Mouse (Mus musculus) hindbrain, embryonic 13.5 days (tissue): ENCODE measurements around the gene Prpf4b. TPM values are rescaled to one million over a fixed set of nuclear protein-coding genes. Genes with fewer than 3 reads are reported as not detected.
"Not testable (repeated sequence)": the region's sequence is repeated elsewhere in the genome, so short reads cannot be mapped to it uniquely, and the experiment has no call there.

Experiments
- ATAC-seq: fragments of 200-750 bp; cut with Nextera tagmentation; 2 replicates; pipeline ENCODE4 v1.8.0; 2017; ENCODE audit warnings: moderate TSS enrichment; ENCODE audit not compliant: low FRiP score
- H3K27ac ChIP-seq: fragments of 300-500 bp; sonication (generic); 2 replicates; pipeline ENCODE4 v1.5.1; 2015; ENCODE audit warnings: inconsistent platforms, mild to moderate bottlenecking, moderate library complexity
- H3K27me3 ChIP-seq: fragments of 300-500 bp; sonication (generic); 2 replicates; pipeline ENCODE4 v1.6.1; 2015; ENCODE audit warnings: mild to moderate bottlenecking, inconsistent platforms
- H3K36me3 ChIP-seq: fragments of 300-500 bp; sonication (generic); 2 replicates; pipeline ENCODE4 v1.6.1; 2015; ENCODE audit warnings: mild to moderate bottlenecking, inconsistent platforms
- H3K4me1 ChIP-seq: fragments of 300-500 bp; sonication (generic); replicated peaks from 2 replicates; pipeline ENCODE4 v1.6.1; 2015; ENCODE audit warnings: inconsistent platforms
- H3K4me2 ChIP-seq: fragments of 300-500 bp; sonication (generic); 2 replicates; pipeline ENCODE4 v1.6.1; 2015; ENCODE audit warnings: inconsistent platforms, mild to moderate bottlenecking, moderate library complexity
- H3K4me3 ChIP-seq: fragments of 300-500 bp; sonication (generic); 2 replicates; pipeline ENCODE4 v1.5.1; 2015; ENCODE audit warnings: mild to moderate bottlenecking, inconsistent platforms
- H3K9ac ChIP-seq: fragments of 300-500 bp; sonication (generic); 2 replicates; pipeline ENCODE4 v1.6.1; 2015; ENCODE audit warnings: mild to moderate bottlenecking, inconsistent platforms
- H3K9me3 ChIP-seq: fragments of 300-500 bp; sonication (generic); 2 replicates; pipeline ENCODE4 v1.6.1; 2016; ENCODE audit warnings: inconsistent platforms
- WGBS: fragments of 180-500 bp; shearing (Covaris S2); methylation state at CpG from one replicate; pipeline ENCODE4 v1.1.7; 2015; 5-methylcytosine and 5-hydroxymethylcytosine counted together
- polyA plus RNA-seq: library from polyadenylated mRNA; unstranded; fragments of >200 nt; fragmentation: Nextera tagmentation; extraction: Ambion mirVana; gene quantifications from 2 replicates; pipeline ENCODE4 v1.2.1, GENCODE M21; 2015

The Prpf4b gene
- 73.5 and 82.1 TPM in 2 replicates for polyA plus RNA-seq

DNA sequence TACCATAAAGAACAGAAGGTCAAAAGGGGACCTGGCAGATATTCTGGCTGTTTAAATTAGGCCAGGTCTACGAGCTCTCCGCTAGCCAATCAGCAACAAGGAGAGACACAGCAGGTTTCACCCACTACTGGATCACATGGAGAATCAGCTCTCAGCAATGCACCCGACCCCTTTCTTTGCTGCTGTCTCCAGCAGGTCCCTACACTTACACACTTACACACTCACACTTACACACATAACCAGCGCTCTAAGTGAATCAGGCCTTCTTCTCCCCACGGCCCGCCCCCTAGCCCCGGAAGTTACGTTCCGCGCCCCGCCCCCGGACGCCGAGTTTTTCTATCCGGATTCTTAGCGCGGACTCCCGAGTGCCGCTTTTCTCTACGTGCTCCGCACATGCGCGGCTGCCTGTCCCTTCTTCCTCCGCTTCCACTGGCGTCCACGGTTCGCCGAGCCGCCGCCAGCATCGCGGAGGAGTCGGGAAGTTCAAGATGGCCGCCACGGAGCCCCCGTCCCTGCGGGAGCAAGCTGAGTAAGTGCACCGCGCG is at the start of gene Prpf4b:
Gene Prpf4b, plus strand, starts transcription at position 137 of the 545 bp plus-strand sequence.
- ATAC-seq, result peak; percentile 86
- H3K9me3 ChIP-seq, result no peaks in the 10 kb centered on the region
- peak within 1 kb of the TSS; percentile 97 for H3K4me3 ChIP-seq
- peak within 1 kb of the TSS; percentile 81 for H3K4me2 ChIP-seq
- H3K4me1 ChIP-seq, result peaks cover 31% of the 10 kb centered on the region
- WGBS, result under 1% methylated on average over 40 of the region's 40 CpGs
- H3K27ac ChIP-seq, result peak within 1 kb of the TSS; percentile 98
- H3K27me3 ChIP-seq, result no peaks in the 10 kb centered on the region
- peak within 1 kb of the TSS; percentile 92 for H3K9ac ChIP-seq
- H3K36me3 ChIP-seq, result no peaks in the 10 kb centered on the region

DNA sequence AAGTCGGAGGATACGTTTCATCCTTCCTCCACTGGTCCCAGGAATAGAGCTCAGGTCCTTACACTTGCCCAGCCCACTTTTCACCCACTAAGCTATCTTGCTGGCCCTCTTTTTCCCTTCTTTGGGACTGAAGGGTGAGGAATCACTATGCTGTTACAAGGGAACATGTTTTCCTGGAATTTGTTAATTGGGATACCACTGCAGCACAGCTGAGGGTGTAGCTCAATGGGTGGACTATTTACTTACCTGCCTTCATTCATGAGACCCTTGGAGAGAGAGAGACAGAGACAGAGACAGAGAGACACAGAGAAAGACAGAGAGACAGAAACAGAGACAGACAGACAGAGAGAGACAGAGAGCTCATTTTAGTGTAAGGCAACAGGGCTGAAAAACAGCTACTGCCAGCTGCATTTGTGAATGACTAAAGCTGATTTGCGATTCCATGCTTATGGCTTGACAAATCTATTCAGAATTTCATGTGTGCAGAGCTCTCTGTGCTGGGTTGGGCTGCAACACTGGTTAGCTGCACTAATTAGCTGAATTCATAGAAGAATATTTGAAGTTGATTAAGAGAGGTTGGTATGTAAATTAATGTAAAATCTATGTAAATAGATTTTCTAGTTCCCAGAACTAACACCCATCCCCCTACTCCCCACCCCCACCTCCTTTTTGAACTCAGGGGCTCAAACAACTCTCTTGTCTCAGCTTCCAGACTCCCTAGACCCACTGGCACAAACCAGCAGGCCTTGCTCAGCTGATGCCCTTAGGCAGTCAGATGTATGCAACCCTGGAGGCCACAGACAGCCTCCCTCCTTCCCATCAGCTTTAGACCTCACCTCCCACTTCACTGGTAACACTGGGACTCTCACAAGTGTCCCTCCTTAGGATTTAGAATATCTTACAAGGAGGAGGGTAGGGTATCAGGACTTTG is 48.1 kb upstream of the Prpf4b start:
- H3K27ac ChIP-seq, result no peak overlapping the region
- no peak overlapping the region for H3K4me2 ChIP-seq
- no peak for ATAC-seq
- H3K27me3 ChIP-seq, result no peaks in the 10 kb centered on the region
- no peaks in the 10 kb centered on the region for H3K9me3 ChIP-seq
- peaks cover 4% of the 10 kb centered on the region; the same call in 1 of the 2 replicates for H3K4me1 ChIP-seq
- H3K36me3 ChIP-seq, result no peaks in the 10 kb centered on the region
- no peak overlapping the region for H3K4me3 ChIP-seq
- H3K9ac ChIP-seq, result no peak overlapping the region
- 74% methylated on average over 3 of the region's 3 CpGs for WGBS

GRCm38 (mm10) chr13:34827988-34828882 is 46.9 kb upstream of the Prpf4b start:
- no peak overlapping the region for H3K9ac ChIP-seq
- H3K9me3 ChIP-seq, result no peaks in the 10 kb centered on the region
- H3K4me2 ChIP-seq, result no peak overlapping the region
- H3K4me3 ChIP-seq, result no peak overlapping the region
- H3K36me3 ChIP-seq, result no peaks in the 10 kb centered on the region
- H3K27me3 ChIP-seq, result no peaks in the 10 kb centered on the region
- H3K27ac ChIP-seq, result no peak overlapping the region
- WGBS, result 69% methylated on average over 10 of the region's 10 CpGs
- H3K4me1 ChIP-seq, result peaks cover 4% of the 10 kb centered on the region; the same call in 1 of the 2 replicates
- ATAC-seq, result no peak

DNA sequence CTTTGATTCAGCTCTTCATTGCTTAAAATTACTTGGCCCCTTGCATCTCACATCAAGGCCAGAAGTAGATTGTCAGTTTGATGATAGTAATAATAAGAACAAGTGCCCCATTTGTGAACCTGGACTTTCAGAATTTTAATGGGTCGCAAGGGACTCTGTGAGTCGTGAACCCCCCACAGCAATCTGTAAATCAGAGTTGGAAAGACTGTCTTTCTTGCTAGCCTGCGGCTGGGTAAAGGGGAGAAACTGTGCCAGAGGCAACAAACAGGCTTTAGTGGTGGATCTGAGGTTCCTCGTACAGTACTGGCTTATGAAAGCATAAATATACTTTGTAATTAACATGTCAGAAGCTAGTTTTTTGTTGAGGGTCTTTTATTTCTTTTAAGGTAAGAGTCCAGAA is 32.3 kb upstream of the Prpf4b start:
- Histone ChIP-seq H3K36me3 (no peaks in the 10 kb centered on the region), H3K9ac (no peak overlapping the region), H3K4me1 (no peaks in the 10 kb centered on the region), H3K4me2 (no peak overlapping the region), H3K27ac (no peak overlapping the region), H3K27me3 (no peaks in the 10 kb centered on the region), H3K4me3 (no peak overlapping the region), H3K9me3 (no peaks in the 10 kb centered on the region)
- 88% methylated on average over 4 of the region's 4 CpGs for WGBS
- no peak for ATAC-seq

DNA sequence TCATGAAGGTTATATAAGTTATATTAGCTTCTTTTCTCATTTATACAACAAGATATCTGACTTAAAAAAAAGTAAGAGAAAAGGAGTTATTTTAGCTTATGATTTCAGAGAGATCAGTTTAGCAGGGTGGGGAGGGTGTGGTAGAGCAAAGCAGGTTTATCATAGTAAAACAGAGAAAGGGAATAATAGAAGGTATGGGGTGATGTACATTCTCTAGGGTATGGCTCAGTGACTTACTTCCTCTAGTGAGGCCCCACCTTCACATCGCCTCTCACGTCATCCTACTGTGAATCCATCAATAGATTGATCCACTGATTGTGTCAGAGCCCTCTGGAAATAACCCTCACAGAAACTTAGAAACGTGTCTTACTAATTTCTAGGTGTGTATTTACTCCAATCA is 24.3 kb upstream of the Prpf4b start:
- Histone ChIP-seq H3K9ac (no peak overlapping the region), H3K4me2 (no peak overlapping the region), H3K36me3 (no peaks in the 10 kb centered on the region), H3K4me1 (no peaks in the 10 kb centered on the region), H3K4me3 (no peak overlapping the region), H3K27ac (no peak overlapping the region), H3K9me3 (peaks cover 22% of the 10 kb centered on the region), H3K27me3 (no peaks in the 10 kb centered on the region)
- WGBS, result 89% methylated on average over 3 of the region's 3 CpGs
- ATAC-seq, result no peak

DNA sequence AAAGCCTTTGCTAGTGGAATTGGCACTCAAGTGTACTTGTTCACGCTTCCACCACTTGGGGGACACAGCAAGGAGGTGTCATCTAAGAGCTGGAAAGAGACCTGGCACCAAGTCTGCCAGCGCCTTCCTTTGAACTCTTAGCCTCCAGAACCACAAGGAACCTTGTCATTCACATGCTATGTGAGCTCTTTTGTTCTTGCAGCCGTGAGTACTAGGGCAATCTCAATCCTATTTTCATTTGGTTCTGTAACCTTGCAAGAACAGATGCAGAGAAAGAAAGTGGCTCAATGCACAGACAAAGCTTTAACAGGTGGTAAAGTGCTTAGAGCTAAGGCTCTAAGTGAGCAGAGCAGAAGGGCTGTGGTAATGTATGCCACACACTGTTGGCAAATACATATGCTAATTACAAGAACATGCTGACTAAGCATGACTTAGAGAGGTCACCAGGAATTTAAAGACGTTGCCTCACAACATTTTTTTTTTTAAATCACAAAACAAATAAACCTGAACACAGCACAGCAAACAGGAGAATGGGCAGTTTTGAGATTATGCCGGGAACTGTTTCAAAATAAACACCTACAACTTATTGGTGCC is 23.8 kb upstream of the Prpf4b start:
- H3K4me1 ChIP-seq, result no peaks in the 10 kb centered on the region
- no peak overlapping the region for H3K27ac ChIP-seq
- ATAC-seq, result no peak
- peaks cover 22% of the 10 kb centered on the region for H3K9me3 ChIP-seq
- no peak overlapping the region for H3K9ac ChIP-seq
- no peak overlapping the region for H3K4me2 ChIP-seq
- H3K36me3 ChIP-seq, result no peaks in the 10 kb centered on the region
- H3K27me3 ChIP-seq, result no peaks in the 10 kb centered on the region
- WGBS, result 69% methylated on average over 5 of the region's 5 CpGs
- H3K4me3 ChIP-seq, result no peak overlapping the region

GRCm38 (mm10) chr13:34857526-34857925 is 17.6 kb upstream of the Prpf4b start:
- H3K9me3 ChIP-seq, result peaks cover 22% of the 10 kb centered on the region
- H3K4me1 ChIP-seq, result no peaks in the 10 kb centered on the region
- ATAC-seq, result no peak
- no peak overlapping the region for H3K4me3 ChIP-seq
- no peaks in the 10 kb centered on the region for H3K36me3 ChIP-seq
- no peak overlapping the region for H3K27ac ChIP-seq
- 0 out of 2 replicates have a peak, but pooled peaks cover 2% of the 10 kb centered on the region for H3K27me3 ChIP-seq
- WGBS, result 41% methylated on average over 2 of the region's 2 CpGs
- no peak overlapping the region for H3K9ac ChIP-seq
- H3K4me2 ChIP-seq, result no peak overlapping the region

DNA sequence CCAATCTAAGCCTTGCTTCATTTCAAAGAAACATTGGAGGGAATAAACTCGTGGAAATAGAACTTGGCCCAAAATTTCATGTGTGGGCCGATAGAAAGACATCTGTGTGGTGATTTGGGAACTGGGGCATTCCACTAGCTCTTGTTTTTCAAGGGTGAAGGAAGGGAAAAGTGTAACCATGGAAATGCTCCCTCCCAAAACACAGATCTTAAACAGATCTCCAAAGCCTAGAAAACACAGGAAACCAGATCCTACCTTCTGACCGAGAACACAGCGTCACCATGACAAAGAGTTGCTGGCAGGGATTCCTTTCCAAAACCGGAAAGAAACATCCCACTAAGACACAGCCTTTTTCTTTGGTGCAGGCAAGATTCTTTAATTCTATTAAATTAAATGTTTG is 15.7 kb upstream of the Prpf4b start:
- H3K36me3 ChIP-seq, result no peaks in the 10 kb centered on the region
- ATAC-seq, result no peak
- no peak overlapping the region for H3K4me3 ChIP-seq
- peaks cover 9% of the 10 kb centered on the region for H3K9me3 ChIP-seq
- 86% methylated on average over 5 of the region's 5 CpGs for WGBS
- H3K27me3 ChIP-seq, result 0 out of 2 replicates have a peak, but pooled peaks cover 2% of the 10 kb centered on the region
- no peak overlapping the region for H3K9ac ChIP-seq
- no peak overlapping the region for H3K27ac ChIP-seq
- H3K4me1 ChIP-seq, result no peaks in the 10 kb centered on the region
- H3K4me2 ChIP-seq, result no peak overlapping the region

DNA sequence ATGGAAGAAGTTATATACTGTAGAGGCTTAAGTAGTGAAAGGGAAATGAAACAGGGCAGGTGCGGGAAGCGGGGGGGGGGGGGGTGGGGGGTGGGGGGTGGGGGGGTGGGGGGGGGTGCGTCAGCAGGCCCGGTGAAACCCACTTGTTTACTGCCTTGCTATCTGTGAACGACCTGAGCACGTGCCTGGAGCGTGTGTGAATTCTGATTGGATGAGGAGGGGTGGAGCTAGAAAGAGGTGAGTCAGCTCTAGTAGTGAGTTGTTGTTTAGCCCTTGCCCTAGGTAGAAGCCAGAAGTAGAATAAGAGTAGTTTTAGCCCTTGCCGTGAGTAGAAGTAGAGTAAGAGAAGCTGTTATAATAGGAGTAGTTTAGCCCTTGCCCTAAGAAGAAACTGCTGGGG is 13.9 kb upstream of the Prpf4b start:
- H3K27me3 ChIP-seq, H3K9me3 ChIP-seq, H3K9ac ChIP-seq, H3K27ac ChIP-seq, ATAC-seq, H3K4me2 ChIP-seq, H3K4me1 ChIP-seq, H3K4me3 ChIP-seq, H3K36me3 ChIP-seq: not testable (repeated sequence)
- WGBS, result 52% methylated on average over 7 of the region's 8 CpGs

DNA sequence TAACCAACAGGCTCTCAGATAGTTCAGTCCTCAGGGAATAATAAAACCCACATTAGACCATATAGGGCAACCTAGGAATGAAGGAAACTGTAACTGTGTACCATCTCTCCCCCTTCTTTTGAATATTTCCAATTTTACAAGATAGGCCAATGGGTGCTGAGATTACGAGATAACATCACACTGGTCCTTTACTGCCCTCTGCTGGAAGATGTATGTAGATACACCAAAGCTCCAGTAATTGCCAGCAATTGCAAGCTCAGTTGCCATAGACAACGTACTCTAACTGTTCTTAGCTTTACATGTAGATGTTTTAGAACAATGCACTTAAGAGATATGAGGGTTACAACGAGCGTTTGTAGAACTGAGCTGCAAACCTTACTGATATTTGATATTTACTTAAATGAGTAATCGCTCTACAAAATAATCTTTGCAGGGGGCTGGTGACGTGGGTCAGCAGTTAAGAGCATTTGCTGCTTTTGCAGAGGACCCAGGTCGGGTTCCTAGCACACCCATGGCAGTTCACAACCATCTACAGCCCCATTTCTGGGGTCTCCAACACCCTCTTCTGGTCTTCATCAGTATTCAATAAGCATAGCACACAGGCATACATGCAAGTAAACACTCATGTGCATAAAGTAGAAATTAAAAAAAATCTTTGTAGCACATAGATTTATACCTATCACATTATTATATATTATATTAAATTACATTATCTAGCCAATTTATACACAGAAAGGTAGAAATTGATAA is 10.5 kb upstream of the Prpf4b start:
- 44% methylated on average over 7 of the region's 7 CpGs for WGBS
- Histone ChIP-seq H3K4me1 (no peaks in the 10 kb centered on the region), H3K9ac (no peak overlapping the region)

More for the DNA sequence above, 10.5 kb upstream of the Prpf4b start:
- peak; percentile 77 for ATAC-seq
- Histone ChIP-seq H3K4me2 (no peak overlapping the region), H3K27me3 (no peaks in the 10 kb centered on the region), H3K36me3 (no peaks in the 10 kb centered on the region), H3K4me3 (no peak overlapping the region), H3K27ac (no peak overlapping the region), H3K9me3 (no peaks in the 10 kb centered on the region)
